8 mouse cellular contexts compared by ENCODE assay signal in genomic region chr11:73176608-73177508, GRCm38 (mm10). TPM values are rescaled to one million over a fixed set of nuclear protein-coding genes. Genes with fewer than 3 reads are reported as not detected.
DNase-seq lines count a peak whose midpoint lies in the region; ATAC-seq lines count a peak whose summit lies in the region.

Gene Emc6 (minus strand): TSS chr11:73177037.
Gene Tax1bp3 (plus strand): TSS chr11:73177083.

- H3K36me3 ChIP-seq in hindbrain, embryonic 13.5 days = peaks cover 17% of the 10 kb centered on the region

- under 1% methylated on average over 81 of the region's 81 CpGs for WGBS in hindbrain, embryonic 13.5 days

- H3K4me1 ChIP-seq in hindbrain, embryonic 13.5 days (replicated peaks) = peaks cover 56% of the 10 kb centered on the region

- H3K4me2 ChIP-seq in hindbrain, embryonic 13.5 days = peak within 1 kb of the TSS; percentile 84

- peak; percentile 98 for ATAC-seq in hindbrain, embryonic 13.5 days (ENCODE audit: low FRiP score)

- DNase-seq in NIH3T3 (ENCODE audit: low read depth) = peak; percentile 98
- peak; percentile 97 to 98 for DNase-seq in cerebellum, postnatal 10 days
- DNase-seq in frontal cortex, postnatal 14 days (ENCODE audit: low spot score in 2 of 2) = peak; percentile 89
- DNase-seq in layer of hippocampus, postnatal 25 days (ENCODE audit: extremely low spot score in 1 of 2, low spot score in 1 of 2) = peak; percentile 88 to 94
- peak; percentile 98 for DNase-seq in lung, postnatal 25 days (ENCODE audit: low spot score)
- peak; percentile 98 for DNase-seq in retina, embryonic 14.5 days (ENCODE audit: low spot score)
- peak; percentile 98 for DNase-seq in thymus, postnatal 4 days

- H3K9me3 ChIP-seq in hindbrain, embryonic 13.5 days = no peaks in the 10 kb centered on the region

- H3K27me3 ChIP-seq in hindbrain, embryonic 13.5 days = no peaks in the 10 kb centered on the region

- peak within 1 kb of the TSS; percentile 91 for H3K27ac ChIP-seq in hindbrain, embryonic 13.5 days

- H3K4me3 ChIP-seq in hindbrain, embryonic 13.5 days = peak within 1 kb of the TSS; percentile 71

- H3K9ac ChIP-seq in hindbrain, embryonic 13.5 days = peak within 1 kb of the TSS; percentile 92

RNA-seq across cellular contexts. Expression of gene Emc6, which starts in this region (rescaled TPM):
- polyA plus RNA-seq in hindbrain, embryonic 13.5 days (2015; fragmentation: Nextera tagmentation; extraction: Ambion mirVana) = 120 and 136 TPM in 2 replicates
- 10 to 100 TPM; 51.3 to 65.6 TPM for total RNA-seq in layer of hippocampus, postnatal 25 days (2021)

RNA-seq across cellular contexts. Expression of gene Tax1bp3, which starts in this region (rescaled TPM):
- 180 and 185 TPM in 2 replicates for polyA plus RNA-seq in hindbrain, embryonic 13.5 days (2015; fragmentation: Nextera tagmentation; extraction: Ambion mirVana)
- total RNA-seq in layer of hippocampus, postnatal 25 days (2021) = 10 to 100 TPM; 11.6 to 13.3 TPM

Comparison
In these comparisons a context has a peak if more than half of its experiments do, and no peak if none do; other contexts are left out.
1. Peak in every context shown above with its lines: DNase-seq, ATAC-seq, H3K4me3 ChIP-seq and H3K27ac ChIP-seq.